Mouse (Mus musculus): ENCODE measurements around the gene Cnnm2.
"Not testable (repeated sequence)": the region's sequence is repeated elsewhere in the genome, so short reads cannot be mapped to it uniquely, and the experiment has no call there.

Gene Cnnm2

GRCm38 (mm10) chr19:46761247-46761946 is at the start of gene Cnnm2:
Gene Cnnm2 (plus strand): TSS chr19:46761596.
- DNase-seq (ENCODE audit: low spot score in 2 of 2): peak; percentile 97 to 99

- DNase-seq (ENCODE audit: low spot score in 2 of 2): no peak
Observed at GRCm38 (mm10) chr19:46714234-46714633, 47.2 kb upstream of the Cnnm2 start.

- DNase-seq (ENCODE audit: low spot score in 2 of 2): no peak
Observed at GRCm38 (mm10) chr19:46715016-46715415, 46.4 kb upstream of the Cnnm2 start.

GRCm38 (mm10) chr19:46718150-46718549 is 43.2 kb upstream of the Cnnm2 start:
- DNase-seq (ENCODE audit: low spot score in 2 of 2): no peak

- DNase-seq (ENCODE audit: low spot score in 2 of 2): no peak
Observed at GRCm38 (mm10) chr19:46724411-46724810, 37.0 kb upstream of the Cnnm2 start.

GRCm38 (mm10) chr19:46726142-46726541 is 35.3 kb upstream of the Cnnm2 start:
- DNase-seq (ENCODE audit: low spot score in 2 of 2): no peak

- DNase-seq (ENCODE audit: low spot score in 2 of 2): no peak
Observed at GRCm38 (mm10) chr19:46727140-46727736, 34.2 kb upstream of the Cnnm2 start.

GRCm38 (mm10) chr19:46727945-46728540 is 33.4 kb upstream of the Cnnm2 start:
- DNase-seq (ENCODE audit: low spot score in 2 of 2): no peak

GRCm38 (mm10) chr19:46728909-46729308 is 32.5 kb upstream of the Cnnm2 start:
- no peak for DNase-seq (ENCODE audit: low spot score in 2 of 2)

- no peak for DNase-seq (ENCODE audit: low spot score in 2 of 2)
Observed at GRCm38 (mm10) chr19:46731351-46731750, 30.0 kb upstream of the Cnnm2 start.

GRCm38 (mm10) chr19:46732673-46733072 is 28.7 kb upstream of the Cnnm2 start:
- DNase-seq (ENCODE audit: low spot score in 2 of 2): not testable (repeated sequence)

- no peak for DNase-seq (ENCODE audit: low spot score in 2 of 2)
Observed at GRCm38 (mm10) chr19:46733626-46734025, 27.8 kb upstream of the Cnnm2 start.

GRCm38 (mm10) chr19:46735241-46735640 is 26.2 kb upstream of the Cnnm2 start:
- no peak for DNase-seq (ENCODE audit: low spot score in 2 of 2)

- DNase-seq (ENCODE audit: low spot score in 2 of 2): no peak
Observed at GRCm38 (mm10) chr19:46737106-46737505, 24.3 kb upstream of the Cnnm2 start.

GRCm38 (mm10) chr19:46740341-46741008 is 20.9 kb upstream of the Cnnm2 start:
- DNase-seq (ENCODE audit: low spot score in 2 of 2): peak; percentile 51 to 72

GRCm38 (mm10) chr19:46741574-46741973 is 19.8 kb upstream of the Cnnm2 start:
- DNase-seq (ENCODE audit: low spot score in 2 of 2): no peak

- DNase-seq (ENCODE audit: low spot score in 2 of 2): no peak
Observed at GRCm38 (mm10) chr19:46744681-46745080, 16.7 kb upstream of the Cnnm2 start.

GRCm38 (mm10) chr19:46747799-46748198 is 13.6 kb upstream of the Cnnm2 start:
- DNase-seq (ENCODE audit: low spot score in 2 of 2): no peak

- no peak for DNase-seq (ENCODE audit: low spot score in 2 of 2)
Observed at GRCm38 (mm10) chr19:46752235-46752634, 9.2 kb upstream of the Cnnm2 start.

GRCm38 (mm10) chr19:46755066-46755465 is 6.3 kb upstream of the Cnnm2 start:
- no peak for DNase-seq (ENCODE audit: low spot score in 2 of 2)

GRCm38 (mm10) chr19:46756221-46756620 is 5.2 kb upstream of the Cnnm2 start:
- no peak for DNase-seq (ENCODE audit: low spot score in 2 of 2)

- DNase-seq (ENCODE audit: low spot score in 2 of 2): no peak
Observed at GRCm38 (mm10) chr19:46759096-46759495, 2.3 kb upstream of the Cnnm2 start.

GRCm38 (mm10) chr19:46759909-46760308 is 1.5 kb upstream of the Cnnm2 start:
- not testable (repeated sequence) for DNase-seq (ENCODE audit: low spot score in 2 of 2)
